Mouse (Mus musculus): Measurements from ENCODE around the gene Cachd1.

Gene Cachd1

GRCm38 (mm10) chr4:100996060-100996651, 219.7 kb downstream of the Cachd1 start:
- no peak for DNase-seq

GRCm38 (mm10) chr4:100998145-100998544, 221.7 kb downstream of the Cachd1 start:
- DNase-seq: peak in 1 of 2 experiments; percentile 16

- no peak for DNase-seq
Observed at GRCm38 (mm10) chr4:100998906-100999305, 222.4 kb downstream of the Cachd1 start.

- no peak for DNase-seq
Observed at GRCm38 (mm10) chr4:101000622-101001021, 224.1 kb downstream of the Cachd1 start.

GRCm38 (mm10) chr4:101001073-101001472, 224.6 kb downstream of the Cachd1 start:
- no peak for DNase-seq

GRCm38 (mm10) chr4:101002961-101003360, 226.5 kb downstream of the Cachd1 start:
- no peak for DNase-seq

- DNase-seq: no peak
Observed at GRCm38 (mm10) chr4:101008362-101008769, 231.9 kb downstream of the Cachd1 start.

- no peak for DNase-seq
Observed at GRCm38 (mm10) chr4:101009092-101009491, 232.6 kb downstream of the Cachd1 start.

GRCm38 (mm10) chr4:101017806-101018205, 241.3 kb downstream of the Cachd1 start:
- no peak for DNase-seq

- DNase-seq: no peak
Observed at GRCm38 (mm10) chr4:101020596-101020995, 244.1 kb downstream of the Cachd1 start, which contains the start of gene Gm10577. TSS of gene Gm10577 (minus strand) at chr4:101020696.

GRCm38 (mm10) chr4:101026566-101026965, 250.1 kb downstream of the Cachd1 start:
- no peak for DNase-seq

GRCm38 (mm10) chr4:101026995-101027394, 250.5 kb downstream of the Cachd1 start:
- DNase-seq: no peak

GRCm38 (mm10) chr4:101027852-101028411, 251.5 kb downstream of the Cachd1 start:
- no peak for DNase-seq

- no peak for DNase-seq
Observed at GRCm38 (mm10) chr4:101033047-101033446, 256.6 kb downstream of the Cachd1 start.

- no peak for DNase-seq
Observed at GRCm38 (mm10) chr4:101035131-101035530, 258.7 kb downstream of the Cachd1 start.

GRCm38 (mm10) chr4:101037156-101037555, 260.7 kb downstream of the Cachd1 start:
- DNase-seq: no peak

- DNase-seq: no peak
Observed at GRCm38 (mm10) chr4:101043691-101044090, 267.2 kb downstream of the Cachd1 start.

- DNase-seq: no peak
Observed at GRCm38 (mm10) chr4:101044149-101044548, 267.7 kb downstream of the Cachd1 start.

- no peak for DNase-seq
Observed at GRCm38 (mm10) chr4:101046576-101046975, 270.1 kb downstream of the Cachd1 start.

- no peak for DNase-seq
Observed at GRCm38 (mm10) chr4:101062146-101062545, 285.7 kb downstream of the Cachd1 start.

GRCm38 (mm10) chr4:101066401-101066800, 289.9 kb downstream of the Cachd1 start:
- no peak for DNase-seq

- DNase-seq: peak; percentile 8 to 26
Observed at GRCm38 (mm10) chr4:101068786-101069153, 292.3 kb downstream of the Cachd1 start, which contains the start of gene Raver2. TSS of gene Raver2 (plus strand) at chr4:101068983.

GRCm38 (mm10) chr4:101069154-101069971, 292.9 kb downstream of the Cachd1 start:
- peak in 1 of 2 experiments; percentile 2 for DNase-seq

GRCm38 (mm10) chr4:101071570-101071969, 295.1 kb downstream of the Cachd1 start:
- DNase-seq: no peak
